Mouse (Mus musculus): ENCODE measurements around the gene Exoc8. TPM values are rescaled to one million over a fixed set of nuclear protein-coding genes. Genes with fewer than 3 reads are reported as not detected.

Exoc8 gene
- total and polyA plus RNA-seq, 3 experiments, result 9.5 to 16.9 TPM; not detected in 1

- no peaks in the 10 kb centered on the region for H3K9me3 ChIP-seq (replicated peaks; ENCODE audit: insufficient read depth, low read length)
- no peak for DNase-seq (ENCODE audit: low read depth, low spot score)
- TF ChIP-seq TCF12 (IDR thresholded peaks at IDR 0.05; ENCODE audit: low read depth, low read length) (no peak), KAT2A (conservative IDR thresholded peaks at IDR 0.05; ENCODE audit: low read depth, low read length) (no peak), USF2 (IDR thresholded peaks at IDR 0.05; ENCODE audit: borderline replicate concordance in 1 of 2, insufficient read depth in 1 of 2, low read depth in 1 of 2, low read length in 2 of 2) (no peak), MAZ (IDR thresholded peaks at IDR 0.05; ENCODE audit: low read depth, low read length) (no peak), MXI1 (IDR thresholded peaks at IDR 0.05; ENCODE audit: low read depth, low read length) (no peak), ETS1 (IDR thresholded peaks at IDR 0.05; ENCODE audit: low read depth, low read length) (no peak), ZNF384 (IDR thresholded peaks at IDR 0.05; ENCODE audit: low read depth, low read length) (no peak), HCFC1 (IDR thresholded peaks at IDR 0.05; ENCODE audit: low read depth, low read length) (no peak), ZC3H11A (IDR thresholded peaks at IDR 0.05; ENCODE audit: low read depth, low read length) (no peak), MAFK (IDR thresholded peaks at IDR 0.05; ENCODE audit: borderline replicate concordance, low read depth, low read length) (no peak), GATA1 (IDR thresholded peaks at IDR 0.05; ENCODE audit: low read depth, low read length) (no peak), POLR2AphosphoS5 (IDR thresholded peaks at IDR 0.05; ENCODE audit: borderline replicate concordance, low read depth, low read length) (no peak)
Observed at GRCm38 (mm10) chr8:124914061-124914460, 16.6 kb upstream of the Exoc8 start.

GRCm38 (mm10) chr8:124911938-124912872, 14.7 kb upstream of the Exoc8 start:
- H3K9ac ChIP-seq (ENCODE audit: control insufficient read depth, low read depth, low read length, poor library complexity, severe bottlenecking), result no peak overlapping the region
- H3K36me3 ChIP-seq (ENCODE audit: control insufficient read depth in 1 of 2, insufficient read depth in 2 of 2, low read length in 2 of 2), result peaks cover 5 to 11% of the 10 kb centered on the region in 2 experiments
- no peak overlapping the region for H3K27ac ChIP-seq (ENCODE audit: control insufficient read depth, low read depth, low read length)
- H3K4me3 ChIP-seq (ENCODE audit: control insufficient read depth in 1 of 2, insufficient read depth in 1 of 2, low read depth in 2 of 2, low read length in 2 of 2), result no peak overlapping the region
- no peaks in the 10 kb centered on the region for H3K9me3 ChIP-seq (replicated peaks; ENCODE audit: insufficient read depth, low read length)
- TF ChIP-seq BHLHE40 (IDR thresholded peaks at IDR 0.05; ENCODE audit: borderline replicate concordance, low read depth, low read length) (peak; percentile 64; the same call in 1 of the 2 replicates), GATA1 (IDR thresholded peaks at IDR 0.05; ENCODE audit: low read depth, low read length) (peak; percentile 58), POLR2AphosphoS2 (IDR thresholded peaks at IDR 0.05; ENCODE audit: low read length) (no peak)
- DNase-seq (ENCODE audit: low read depth, low spot score), result peak; percentile 54
- peaks cover 0 to 13% of the 10 kb centered on the region in 2 experiments; a peak in 2 of 4 replicates for H3K4me1 ChIP-seq (ENCODE audit: control insufficient read depth in 1 of 2, insufficient read depth in 2 of 2, low read length in 2 of 2)
- H3K27me3 ChIP-seq (ENCODE audit: control insufficient read depth in 1 of 2, insufficient read depth in 2 of 2, low read length in 2 of 2), result no peaks in the 10 kb centered on the region
- H3K79me2 ChIP-seq (ENCODE audit: control insufficient read depth, insufficient read depth, low read length, poor library complexity), result no peaks in the 10 kb centered on the region

More at GRCm38 (mm10) chr8:124914061-124914460, 16.6 kb upstream of the Exoc8 start:
- peaks cover 0 to 13% of the 10 kb centered on the region in 2 experiments; a peak in 2 of 4 replicates for H3K4me1 ChIP-seq (ENCODE audit: control insufficient read depth in 1 of 2, insufficient read depth in 2 of 2, low read length in 2 of 2)
- H3K27ac ChIP-seq (ENCODE audit: control insufficient read depth, low read depth, low read length), result no peak overlapping the region
- H3K9ac ChIP-seq (ENCODE audit: control insufficient read depth, low read depth, low read length, poor library complexity, severe bottlenecking), result no peak overlapping the region
- peaks cover 4% of the 10 kb centered on the region; the same call in 1 of the 2 replicates for H3K79me2 ChIP-seq (ENCODE audit: control insufficient read depth, insufficient read depth, low read length, poor library complexity)
- no peaks in the 10 kb centered on the region for H3K27me3 ChIP-seq (ENCODE audit: control insufficient read depth in 1 of 2, insufficient read depth in 2 of 2, low read length in 2 of 2)
- peaks cover 3 to 11% of the 10 kb centered on the region in 2 experiments for H3K36me3 ChIP-seq (ENCODE audit: control insufficient read depth in 1 of 2, insufficient read depth in 2 of 2, low read length in 2 of 2)
- no peak overlapping the region for H3K4me3 ChIP-seq (ENCODE audit: control insufficient read depth in 1 of 2, insufficient read depth in 1 of 2, low read depth in 2 of 2, low read length in 2 of 2)

Measured in MEL (cell line).